Mouse (Mus musculus): Measurements from ENCODE around the gene Arhgap23. TPM values are rescaled to one million over a fixed set of nuclear protein-coding genes. Genes with fewer than 3 reads are reported as not detected.

The Arhgap23 gene
- 53.4 and 64.2 TPM in 2 replicates for polyA plus RNA-seq (2012; rRNA removed)

- no peak for DNase-seq (ENCODE audit: extremely low spot score in 1 of 2, low spot score in 1 of 2)
Measured at GRCm38 (mm10) chr11:97415330-97415711, at the start of gene Arhgap23. TSS of gene Arhgap23 (plus strand) at chr11:97415533.

GRCm38 (mm10) chr11:97365556-97365955 is 49.8 kb upstream of the Arhgap23 start:
- no peak for DNase-seq (ENCODE audit: extremely low spot score in 1 of 2, low spot score in 1 of 2)

GRCm38 (mm10) chr11:97368501-97368900 is 46.8 kb upstream of the Arhgap23 start:
- no peak for DNase-seq (ENCODE audit: extremely low spot score in 1 of 2, low spot score in 1 of 2)

- peak; percentile 57 to 85 for DNase-seq (ENCODE audit: extremely low spot score in 1 of 2, low spot score in 1 of 2)
Measured at GRCm38 (mm10) chr11:97370329-97371091, 44.8 kb upstream of the Arhgap23 start.

- no peak for DNase-seq (ENCODE audit: extremely low spot score in 1 of 2, low spot score in 1 of 2)
Measured at GRCm38 (mm10) chr11:97372159-97372864, 43.0 kb upstream of the Arhgap23 start.

GRCm38 (mm10) chr11:97373402-97373801 is 41.9 kb upstream of the Arhgap23 start:
- DNase-seq (ENCODE audit: extremely low spot score in 1 of 2, low spot score in 1 of 2) = no peak

- DNase-seq (ENCODE audit: extremely low spot score in 1 of 2, low spot score in 1 of 2) = no peak
Measured at GRCm38 (mm10) chr11:97380036-97380435, 35.3 kb upstream of the Arhgap23 start.

GRCm38 (mm10) chr11:97383017-97383416 is 32.3 kb upstream of the Arhgap23 start:
- no peak for DNase-seq (ENCODE audit: extremely low spot score in 1 of 2, low spot score in 1 of 2)

- peak in 1 of 2 experiments; percentile 74 for DNase-seq (ENCODE audit: extremely low spot score in 1 of 2, low spot score in 1 of 2)
Measured at GRCm38 (mm10) chr11:97383764-97384163, 31.6 kb upstream of the Arhgap23 start.

GRCm38 (mm10) chr11:97387811-97388210 is 27.5 kb upstream of the Arhgap23 start:
- DNase-seq (ENCODE audit: extremely low spot score in 1 of 2, low spot score in 1 of 2) = no peak

- no peak for DNase-seq (ENCODE audit: extremely low spot score in 1 of 2, low spot score in 1 of 2)
Measured at GRCm38 (mm10) chr11:97389127-97389526, 26.2 kb upstream of the Arhgap23 start.

- DNase-seq (ENCODE audit: extremely low spot score in 1 of 2, low spot score in 1 of 2) = peak in 1 of 2 experiments; percentile 63
Measured at GRCm38 (mm10) chr11:97393658-97394057, 21.7 kb upstream of the Arhgap23 start.

- DNase-seq (ENCODE audit: extremely low spot score in 1 of 2, low spot score in 1 of 2) = peak; percentile 71 to 86
Measured at GRCm38 (mm10) chr11:97394146-97394545, 21.2 kb upstream of the Arhgap23 start.

GRCm38 (mm10) chr11:97398506-97398905 is 16.8 kb upstream of the Arhgap23 start:
- no peak for DNase-seq (ENCODE audit: extremely low spot score in 1 of 2, low spot score in 1 of 2)

GRCm38 (mm10) chr11:97399958-97400710 is 15.2 kb upstream of the Arhgap23 start:
- peak; percentile 74 to 88 for DNase-seq (ENCODE audit: extremely low spot score in 1 of 2, low spot score in 1 of 2)

GRCm38 (mm10) chr11:97401082-97401481 is 14.3 kb upstream of the Arhgap23 start:
- DNase-seq (ENCODE audit: extremely low spot score in 1 of 2, low spot score in 1 of 2) = peak; percentile 46 to 74

GRCm38 (mm10) chr11:97401686-97402435 is 13.5 kb upstream of the Arhgap23 start:
- DNase-seq (ENCODE audit: extremely low spot score in 1 of 2, low spot score in 1 of 2) = peak in 1 of 2 experiments; percentile 46

- no peak for DNase-seq (ENCODE audit: extremely low spot score in 1 of 2, low spot score in 1 of 2)
Measured at GRCm38 (mm10) chr11:97402746-97403145, 12.6 kb upstream of the Arhgap23 start.

- no peak for DNase-seq (ENCODE audit: extremely low spot score in 1 of 2, low spot score in 1 of 2)
Measured at GRCm38 (mm10) chr11:97403614-97404183, 11.6 kb upstream of the Arhgap23 start.

GRCm38 (mm10) chr11:97404184-97404760 is 11.1 kb upstream of the Arhgap23 start:
- DNase-seq (ENCODE audit: extremely low spot score in 1 of 2, low spot score in 1 of 2) = peak in 1 of 2 experiments; percentile 66
